Mouse (Mus musculus) inflammation-experienced regulatory T-cells, adult 6 months (primary cell): ENCODE data around the gene Mylpf. TPM values are rescaled to one million over a fixed set of nuclear protein-coding genes. Genes with fewer than 3 reads are reported as not detected.

Experiments
- ATAC-seq: one replicate; pipeline ENCODE4 v1.8.0; 2017
- polyA plus RNA-seq, 3 experiments: library from polyadenylated mRNA; unstranded; fragments of 100-300 nt; shearing (Covaris generic); gene quantifications; one replicate each; pipeline ENCODE4 v1.2.1; 2017

Mylpf gene
- polyA plus RNA-seq, 3 experiments from 2014 or later: 23.0 to 25.8 (median 23.4) TPM

DNA sequence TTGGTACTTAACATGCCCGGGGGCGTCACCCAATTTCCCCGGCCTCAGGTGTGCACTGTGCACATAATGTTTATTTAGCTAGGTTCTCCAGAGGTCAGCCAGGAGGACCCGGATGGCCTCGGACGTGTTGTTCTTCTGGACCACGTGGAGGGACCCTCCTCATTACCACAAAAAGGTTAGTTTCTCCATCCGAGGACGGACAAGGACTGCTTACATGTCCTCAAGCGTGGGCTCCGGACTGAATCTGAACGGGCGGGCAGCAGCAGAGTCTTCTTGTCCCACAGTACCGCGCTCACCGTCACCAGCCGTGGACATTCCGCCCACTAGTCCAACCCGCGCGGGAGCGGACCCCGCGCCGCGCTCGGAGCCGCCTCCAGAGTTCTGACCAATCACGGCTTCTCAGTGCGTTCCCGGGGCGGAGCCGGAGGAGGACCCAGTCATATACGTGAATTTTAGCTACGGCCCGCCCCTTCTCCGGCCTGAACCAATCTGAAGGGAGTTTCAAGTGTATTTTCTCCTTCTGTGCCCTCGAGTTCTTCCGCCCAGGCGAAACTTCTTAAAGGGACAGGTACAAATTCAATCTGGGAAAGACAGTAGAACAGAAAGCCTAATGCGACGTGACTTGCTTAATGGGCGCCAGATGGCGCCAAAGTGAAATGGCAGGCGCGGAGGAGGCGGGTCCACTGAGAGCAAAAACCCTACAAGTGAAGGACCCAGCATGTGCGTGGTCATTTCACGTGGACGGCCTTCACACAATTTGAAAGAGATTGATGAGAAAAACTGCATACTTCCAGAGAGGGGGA lies 51.8 kb downstream of the Mylpf start, which contains the start of gene Dctpp1:
Gene Dctpp1, minus strand, starts transcription at position 401 of the 803 bp plus-strand sequence.
- peak; percentile 99 for ATAC-seq

DNA sequence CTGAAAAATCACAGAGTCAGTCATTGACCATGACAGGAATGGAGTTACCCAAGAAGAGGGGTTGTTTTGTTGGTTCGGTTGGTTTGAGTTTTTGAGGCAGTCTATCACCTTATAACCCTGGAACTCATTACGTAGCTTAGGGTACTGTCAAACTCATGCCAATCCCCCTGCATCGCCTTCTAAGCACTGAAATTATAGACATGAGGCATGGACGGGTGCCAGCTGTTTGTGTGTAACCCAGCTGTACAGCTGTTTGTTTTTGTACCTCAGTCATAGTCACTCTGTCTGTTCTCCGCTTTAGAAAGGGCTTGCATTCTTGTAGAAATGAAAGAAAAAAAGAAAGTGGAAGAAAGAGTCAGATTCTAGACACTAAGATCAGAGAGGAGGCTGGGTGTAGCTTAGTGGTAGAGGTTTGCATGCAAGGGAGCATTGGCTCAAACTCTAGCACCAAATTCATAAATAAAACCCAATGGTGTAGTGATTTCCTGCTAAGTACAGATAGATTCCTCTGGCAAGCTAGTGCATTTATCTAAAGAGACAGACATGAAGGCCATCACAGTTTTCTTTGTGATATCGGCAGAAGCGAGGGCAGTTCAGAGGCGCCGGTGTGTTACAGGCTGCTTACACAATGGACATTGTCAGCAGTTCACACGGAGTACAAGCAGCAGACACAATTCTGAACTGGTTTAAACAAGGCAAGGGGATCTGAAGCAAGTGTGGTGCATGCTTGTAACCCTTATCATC lies 53.7 kb downstream of the Mylpf start:
- ATAC-seq: no peak

DNA sequence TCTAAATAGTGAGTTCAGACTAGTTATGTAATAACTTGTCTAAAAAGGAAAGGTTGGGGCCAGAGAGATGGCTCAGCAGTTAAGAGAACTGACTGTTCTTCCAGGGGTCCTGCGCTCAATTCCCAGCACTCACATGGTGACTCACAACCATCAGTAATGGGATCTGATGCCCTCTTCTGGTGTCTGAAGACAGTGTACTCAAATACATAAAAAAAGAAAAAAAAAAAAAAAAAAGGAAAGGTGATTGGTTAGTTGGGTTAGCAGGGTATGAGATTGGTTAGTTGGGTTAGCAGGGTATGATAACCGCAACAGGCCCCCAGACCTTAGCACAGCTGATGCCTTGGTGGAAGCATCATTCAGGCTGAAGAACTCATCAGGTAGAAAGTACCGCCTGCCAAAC lies 54.8 kb downstream of the Mylpf start:
- ATAC-seq: no peak

Other genes with a start within 250 kb of the Mylpf start
- 100 to 1,000 TPM; 104 to 127 (median 115) TPM for gene Cdipt, start 233.0 kb upstream of the Mylpf start, polyA plus RNA-seq
- gene Cdiptos, start 232.8 kb upstream of the Mylpf start, polyA plus RNA-seq: 1 to 10 TPM in 2 of 3 experiments, under 1 TPM in 1; 0.91 to 1.8 (median 1.3) TPM
- 10 to 100 TPM; 15.2 to 19.7 (median 16.2) TPM for gene Mvp, start 194.3 kb upstream of the Mylpf start, polyA plus RNA-seq
- gene Pagr1b, start 192.4 kb upstream of the Mylpf start, polyA plus RNA-seq: not detected
- gene Pagr1a, start 191.5 kb upstream of the Mylpf start, polyA plus RNA-seq: 10 to 100 TPM; 34.7 to 44.5 (median 42.6) TPM
- gene Gm42742, start 187.8 kb upstream of the Mylpf start, polyA plus RNA-seq: 10 to 100 TPM; 42.5 to 62.2 (median 46.4) TPM
- gene Prrt2, start 187.7 kb upstream of the Mylpf start, polyA plus RNA-seq: 1 to 10 TPM in 1 of 3 experiments, under 1 TPM in 1, not detected in 1; 0.97 to 1.1 TPM
- 10 to 100 TPM; 18.6 to 22.4 (median 21.4) TPM for gene Maz, start 181.9 kb upstream of the Mylpf start, polyA plus RNA-seq
- gene Kif22, start 166.4 kb upstream of the Mylpf start, polyA plus RNA-seq: 10 to 100 TPM; 11.7 to 94.2 (median 13.8) TPM
- 1 to 10 TPM in 1 of 3 experiments, not detected in 2; 1.6 TPM for gene Zg16, start 121.6 kb upstream of the Mylpf start, polyA plus RNA-seq
- gene AI467606, start 117.5 kb upstream of the Mylpf start, polyA plus RNA-seq: 100 to 1,000 TPM; 248 to 287 (median 263) TPM
- 10 to 100 TPM in 2 of 3 experiments, 1 to 10 TPM in 1; 7.8 to 15.5 (median 15.0) TPM for gene Qprt, start 86.7 kb upstream of the Mylpf start, polyA plus RNA-seq
- gene Spn, start 71.1 kb upstream of the Mylpf start, polyA plus RNA-seq: 100 to 1,000 TPM; 105 to 226 (median 130) TPM
- 10 to 100 TPM; 43.2 to 56.9 (median 48.7) TPM for gene Cd2bp2, start 12.8 kb upstream of the Mylpf start, polyA plus RNA-seq
- gene Tbc1d10b, start 422 bp upstream of the Mylpf start, polyA plus RNA-seq: 10 to 100 TPM; 13.2 to 16.6 (median 13.6) TPM
- gene Zfp553, start 24.2 kb downstream of the Mylpf start, polyA plus RNA-seq: 1 to 10 TPM; 3.3 to 6.8 (median 4.6) TPM
- 100 to 1,000 TPM; 783 to 927 (median 807) TPM for gene Sept1, start 24.2 kb downstream of the Mylpf start, polyA plus RNA-seq
- gene Zfp771, start 35.4 kb downstream of the Mylpf start, polyA plus RNA-seq: 1 to 10 TPM in 1 of 3 experiments, under 1 TPM in 1, not detected in 1; 0.46 to 1.5 TPM
- gene Dctpp1, start 51.8 kb downstream of the Mylpf start, polyA plus RNA-seq: 10 to 100 TPM; 37.2 to 88.3 (median 51.2) TPM
- 10 to 100 TPM; 19.4 to 45.4 (median 28.6) TPM for gene Sephs2, start 65.2 kb downstream of the Mylpf start, polyA plus RNA-seq
- gene Itgal, start 87.4 kb downstream of the Mylpf start, polyA plus RNA-seq: 100 to 1,000 TPM; 201 to 247 (median 214) TPM
- under 1 TPM in 1 of 3 experiments, not detected in 2; 0.28 TPM for gene Zfp768, start 136.7 kb downstream of the Mylpf start, polyA plus RNA-seq
- gene Zfp747, start 167.2 kb downstream of the Mylpf start, polyA plus RNA-seq: 10 to 100 TPM in 2 of 3 experiments, 1 to 10 TPM in 1; 9.9 to 11.0 (median 10.6) TPM
- gene 9130019O22Rik, start 178.3 kb downstream of the Mylpf start, polyA plus RNA-seq: 1 to 10 TPM; 4.8 to 8.8 (median 6.5) TPM
- 1 to 10 TPM; 4.0 to 7.8 (median 5.4) TPM for gene E430018J23Rik, start 184.7 kb downstream of the Mylpf start, polyA plus RNA-seq
- gene Zfp764, start 197.9 kb downstream of the Mylpf start, polyA plus RNA-seq: 1 to 10 TPM; 3.6 to 7.5 (median 6.1) TPM
- gene Zfp688, start 213.2 kb downstream of the Mylpf start, polyA plus RNA-seq: 10 to 100 TPM; 15.5 to 20.4 (median 16.4) TPM
- gene Zfp689, start 240.3 kb downstream of the Mylpf start, polyA plus RNA-seq: 1 to 10 TPM; 4.3 to 5.0 (median 4.7) TPM